Mouse (Mus musculus): ENCODE results near the gene Pou2f1.

Gene Pou2f1

DNA sequence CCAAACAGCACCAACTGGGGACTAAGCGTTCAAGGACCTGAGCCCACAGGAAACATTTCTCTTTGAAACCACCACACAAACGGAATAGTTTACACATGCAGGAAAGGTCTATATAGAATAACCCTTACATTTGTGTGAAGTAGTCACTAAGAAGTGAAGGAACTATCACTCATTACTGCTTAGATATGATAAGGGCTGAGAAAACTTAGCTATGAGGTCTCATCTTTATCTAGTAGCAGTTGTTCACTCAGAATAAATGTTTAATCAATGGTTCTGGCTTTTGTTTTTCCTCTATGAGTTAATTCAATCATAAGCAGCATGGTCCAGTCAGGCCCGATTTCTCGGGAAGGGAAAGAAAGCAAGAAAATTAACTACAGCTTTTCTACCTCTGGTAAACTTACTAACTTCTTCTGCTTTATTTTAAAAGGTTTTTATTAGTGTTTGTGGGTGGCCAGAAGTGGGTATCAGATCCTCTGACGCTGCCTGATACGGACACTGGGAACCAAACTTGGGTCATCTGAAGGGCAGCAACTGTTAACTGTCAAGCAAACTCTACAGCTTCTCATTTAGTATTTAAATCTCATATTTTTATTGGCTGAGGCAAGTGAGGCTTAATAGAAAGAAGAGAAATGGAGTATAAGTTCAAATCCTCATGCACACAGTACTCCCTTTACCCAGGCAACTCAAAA is 40.7 kb downstream of the Pou2f1 start:
- DNase-seq (ENCODE audit: low spot score): no peak

DNA sequence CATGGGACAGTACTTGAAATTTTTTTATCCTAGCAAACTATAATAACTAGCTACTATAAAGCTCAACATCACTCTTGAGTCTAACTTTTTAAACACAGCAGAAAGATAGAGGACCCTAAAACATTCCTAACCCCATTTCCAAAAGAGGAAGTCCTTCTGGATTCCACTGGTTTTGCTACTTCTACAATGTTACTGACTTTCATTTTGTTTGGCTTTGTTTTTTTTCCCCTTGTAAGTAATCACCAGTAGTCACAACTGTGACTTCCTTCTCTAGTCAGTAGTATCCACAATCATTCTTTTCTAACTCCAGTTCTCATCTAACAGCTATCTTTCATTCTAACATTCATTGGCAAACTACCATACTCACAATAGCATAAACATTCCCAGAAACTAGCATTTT is 44.3 kb downstream of the Pou2f1 start:
- no peak for DNase-seq (ENCODE audit: low spot score)

GRCm38 (mm10) chr1:165948214-165948813 is 54.2 kb downstream of the Pou2f1 start:
- no peak for DNase-seq (ENCODE audit: low spot score)

GRCm38 (mm10) chr1:165943270-165943669 is 59.2 kb downstream of the Pou2f1 start:
- DNase-seq (ENCODE audit: low spot score): no peak

DNA sequence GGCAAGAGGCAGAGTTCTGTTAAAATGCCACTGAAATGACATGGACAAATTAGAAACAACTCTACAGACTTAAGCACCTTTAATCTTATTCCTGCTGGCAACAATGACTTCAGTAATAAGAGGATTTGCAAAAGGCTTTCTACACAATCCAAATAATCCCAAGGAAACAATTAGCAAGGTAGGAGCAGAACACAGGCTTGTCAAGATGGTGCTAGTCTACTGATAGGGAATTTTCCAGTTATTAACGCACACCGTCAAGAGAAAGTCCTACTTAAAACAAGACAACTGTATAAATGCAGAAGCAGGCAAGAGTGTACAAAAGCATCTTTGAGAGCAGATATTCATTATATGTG is 67.0 kb downstream of the Pou2f1 start:
- DNase-seq (ENCODE audit: low spot score): no peak

GRCm38 (mm10) chr1:165934648-165935465 is 67.6 kb downstream of the Pou2f1 start:
- no peak for DNase-seq (ENCODE audit: low spot score)

- no peak for DNase-seq (ENCODE audit: low spot score)
Observed at GRCm38 (mm10) chr1:165933915-165934647, 68.4 kb downstream of the Pou2f1 start.

GRCm38 (mm10) chr1:165932842-165933241 is 69.6 kb downstream of the Pou2f1 start:
- DNase-seq (ENCODE audit: low spot score): no peak

GRCm38 (mm10) chr1:165930510-165930909 is 72.0 kb downstream of the Pou2f1 start:
- no peak for DNase-seq (ENCODE audit: low spot score)

DNA sequence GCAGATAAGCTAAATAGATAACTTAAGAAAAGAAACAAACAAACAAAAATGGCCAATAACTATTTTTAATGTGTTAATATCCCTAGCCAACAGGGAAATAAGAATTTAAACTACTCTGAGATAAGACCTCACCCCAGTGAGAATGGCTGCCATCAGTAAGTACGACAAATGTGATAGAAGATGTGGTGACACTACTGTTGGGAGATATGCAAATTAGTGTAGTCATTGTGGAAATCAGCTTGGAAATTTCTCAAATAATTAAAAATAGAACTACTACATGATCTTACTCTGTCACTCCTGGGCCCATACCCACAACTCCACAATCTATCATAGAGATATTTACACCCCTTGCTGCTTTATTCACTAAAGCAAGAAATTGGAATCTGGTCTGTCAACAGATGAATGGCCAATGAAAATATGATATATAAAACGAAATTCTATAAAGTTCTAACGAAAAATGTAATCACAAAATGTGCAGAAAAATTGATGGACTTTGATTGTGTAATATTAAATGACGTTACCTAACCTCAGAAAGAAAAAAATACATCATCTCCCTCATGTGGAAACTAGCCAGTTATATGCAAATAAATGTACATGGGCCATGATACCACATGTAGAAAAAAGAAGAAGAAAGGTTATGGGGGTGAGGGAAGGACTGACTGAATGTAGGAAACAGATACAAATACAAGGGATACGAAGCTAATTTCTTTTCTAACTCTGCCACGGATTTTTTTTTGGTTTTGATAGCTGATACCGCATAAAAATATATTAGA is 74.8 kb downstream of the Pou2f1 start:
- no peak for DNase-seq (ENCODE audit: low spot score)

GRCm38 (mm10) chr1:165925207-165925606 is 77.3 kb downstream of the Pou2f1 start:
- no peak for DNase-seq (ENCODE audit: low spot score)

GRCm38 (mm10) chr1:165922488-165922887 is 80.0 kb downstream of the Pou2f1 start:
- DNase-seq (ENCODE audit: low spot score): no peak

GRCm38 (mm10) chr1:165921026-165921425 is 81.5 kb downstream of the Pou2f1 start:
- DNase-seq (ENCODE audit: low spot score): no peak

DNA sequence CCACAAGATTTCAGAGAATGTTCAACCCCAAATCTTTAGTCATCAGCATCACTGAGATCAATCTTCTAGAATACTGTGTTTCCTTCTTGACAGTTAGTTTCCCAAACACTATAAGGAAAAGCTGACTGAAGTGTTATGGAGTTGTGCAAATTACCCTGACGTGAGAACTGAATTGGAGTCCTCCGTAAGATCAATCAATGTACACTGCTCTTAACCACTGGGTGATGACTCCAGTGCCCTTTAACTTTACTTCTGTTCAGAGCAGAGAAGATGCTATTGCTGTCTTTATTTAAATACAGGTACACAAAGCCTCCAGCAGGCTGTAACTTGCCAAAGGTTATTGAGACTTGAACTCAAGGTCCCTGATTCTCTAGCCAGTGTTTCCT is 88.1 kb downstream of the Pou2f1 start:
- no peak for DNase-seq (ENCODE audit: low spot score)

GRCm38 (mm10) chr1:165913720-165914415 is 88.6 kb downstream of the Pou2f1 start:
- no peak for DNase-seq (ENCODE audit: low spot score)

- DNase-seq (ENCODE audit: low spot score): no peak
Observed at GRCm38 (mm10) chr1:165909471-165909870, 93.0 kb downstream of the Pou2f1 start.

GRCm38 (mm10) chr1:165908806-165909205 is 93.7 kb downstream of the Pou2f1 start:
- no peak for DNase-seq (ENCODE audit: low spot score)

DNA sequence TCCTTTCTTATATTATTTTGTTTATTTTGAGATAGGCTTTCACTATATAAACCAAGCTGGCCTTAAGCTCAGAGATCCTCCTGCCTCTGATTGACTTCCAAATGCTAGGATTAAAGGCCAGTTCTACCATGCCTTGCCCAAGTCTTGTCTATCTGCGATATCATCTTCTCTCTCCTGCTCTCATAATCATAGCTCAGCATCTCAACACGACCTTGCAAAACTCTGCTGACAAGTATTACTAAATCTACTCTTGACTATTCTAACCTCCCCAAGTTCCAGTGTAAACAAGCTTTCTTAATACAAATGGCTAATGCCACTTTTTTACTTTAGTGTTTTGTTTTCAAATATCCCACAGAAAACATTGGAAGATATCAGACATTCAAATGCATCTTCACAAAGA is 94.3 kb downstream of the Pou2f1 start:
- DNase-seq (ENCODE audit: low spot score): no peak

DNA sequence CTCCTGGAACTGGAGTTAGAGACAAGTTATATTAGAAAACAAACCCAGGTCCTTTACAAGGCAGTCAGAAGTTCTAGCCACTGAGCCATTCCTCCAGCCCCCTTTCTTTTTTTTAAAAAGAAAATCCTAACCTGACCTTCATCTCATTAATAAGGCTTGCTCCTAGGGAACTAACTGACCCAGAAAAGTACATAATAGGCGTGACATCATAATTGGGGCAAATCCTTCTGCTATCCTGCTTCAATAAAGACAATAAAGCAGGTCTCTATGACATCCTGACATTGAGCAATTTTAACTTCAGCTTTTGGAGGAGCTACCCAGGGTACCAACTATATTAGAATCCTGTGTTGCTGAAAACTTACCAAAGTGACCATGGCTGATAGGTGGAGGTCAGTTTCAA is 98.9 kb downstream of the Pou2f1 start:
- no peak for DNase-seq (ENCODE audit: low spot score)

GRCm38 (mm10) chr1:165891686-165892085 is 110.8 kb downstream of the Pou2f1 start:
- no peak for DNase-seq (ENCODE audit: low spot score)
